Mouse (Mus musculus): ENCODE data around the gene Sptbn1.

Gene Sptbn1

DNA sequence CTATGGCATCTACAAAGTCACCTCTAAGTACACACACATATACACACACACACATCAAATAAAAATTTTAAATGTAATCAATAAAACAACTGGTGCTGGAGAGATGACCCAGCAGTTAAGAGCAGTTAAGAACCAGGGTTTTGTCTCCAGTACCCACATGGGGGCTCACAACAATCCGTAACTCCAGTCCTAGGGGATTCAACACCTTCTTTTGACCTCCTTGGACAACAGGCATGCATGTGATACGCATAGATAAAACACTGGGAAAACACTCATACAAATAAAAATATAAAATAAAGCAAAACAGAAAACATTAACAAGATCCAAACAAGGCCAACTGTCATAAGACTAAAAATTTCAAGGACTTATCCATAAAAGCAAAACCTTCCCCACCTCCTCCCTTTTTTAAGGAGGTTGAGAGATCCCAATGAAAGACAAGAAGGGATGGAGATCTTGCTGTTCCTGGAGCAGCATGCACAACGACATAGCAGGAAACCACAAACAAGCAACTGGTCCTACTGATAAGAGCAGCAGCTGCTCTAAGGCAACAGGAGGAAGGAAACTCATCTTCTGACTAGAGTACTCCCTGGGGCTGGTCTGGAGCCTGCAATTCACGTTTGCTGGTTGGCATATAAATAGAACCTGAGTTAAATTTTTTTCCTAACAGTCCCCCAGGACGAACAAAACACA, 102.0 kb downstream of the Sptbn1 start:
- DNase-seq, result peak; percentile 24

DNA sequence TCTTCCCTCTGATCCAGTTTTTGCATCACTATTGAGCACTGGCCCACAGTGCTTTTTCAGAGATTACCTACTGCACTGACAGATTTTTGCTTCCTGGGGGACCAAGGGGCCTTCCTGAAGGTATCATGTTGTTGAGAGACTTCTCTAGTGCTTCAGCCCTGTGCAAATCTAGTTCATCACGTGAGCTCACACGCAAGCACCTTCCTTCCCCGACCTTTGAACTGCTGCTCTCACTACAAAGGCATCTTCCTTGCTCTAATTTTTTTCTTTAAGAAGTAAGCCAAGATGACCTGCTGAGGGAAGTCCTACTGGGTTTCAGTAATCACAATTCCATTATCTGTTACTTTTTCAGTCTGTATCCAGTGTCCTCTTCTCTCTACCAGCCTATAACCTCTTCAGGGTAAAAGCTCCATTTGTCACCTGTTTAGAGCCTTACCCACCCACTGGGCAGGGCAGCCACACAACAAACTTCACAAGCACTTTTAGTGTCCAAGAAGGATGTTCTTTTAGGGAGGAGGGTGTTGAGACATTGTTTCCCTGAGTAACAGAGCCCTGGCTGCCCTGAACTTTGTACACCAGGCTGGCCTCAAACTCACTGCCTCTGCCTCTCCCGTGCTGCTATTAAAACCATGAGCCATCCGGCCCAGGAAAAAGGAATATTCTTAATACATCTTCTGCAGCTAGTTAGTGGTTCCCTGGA, 103.3 kb downstream of the Sptbn1 start:
- DNase-seq, result peak; percentile 53

DNA sequence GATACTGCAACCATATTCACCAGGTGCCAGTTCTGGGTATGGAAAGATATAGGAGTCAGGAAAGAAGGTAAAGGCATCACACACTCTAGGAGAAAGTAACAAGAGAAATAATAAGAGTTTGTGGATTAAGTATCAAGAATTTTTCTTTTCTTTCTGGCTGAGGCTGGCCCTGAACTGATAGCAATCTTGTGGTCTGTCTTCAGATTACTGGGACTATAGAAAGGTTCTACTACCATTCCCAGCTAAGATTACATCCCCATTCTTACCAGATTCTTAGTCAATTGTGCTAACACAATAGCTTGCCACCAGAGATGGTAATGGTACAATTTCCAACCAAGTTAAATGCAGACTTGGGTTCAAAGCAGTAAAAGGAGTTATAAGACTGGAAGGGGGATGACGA, 104.1 kb downstream of the Sptbn1 start:
- DNase-seq, result no peak

DNA sequence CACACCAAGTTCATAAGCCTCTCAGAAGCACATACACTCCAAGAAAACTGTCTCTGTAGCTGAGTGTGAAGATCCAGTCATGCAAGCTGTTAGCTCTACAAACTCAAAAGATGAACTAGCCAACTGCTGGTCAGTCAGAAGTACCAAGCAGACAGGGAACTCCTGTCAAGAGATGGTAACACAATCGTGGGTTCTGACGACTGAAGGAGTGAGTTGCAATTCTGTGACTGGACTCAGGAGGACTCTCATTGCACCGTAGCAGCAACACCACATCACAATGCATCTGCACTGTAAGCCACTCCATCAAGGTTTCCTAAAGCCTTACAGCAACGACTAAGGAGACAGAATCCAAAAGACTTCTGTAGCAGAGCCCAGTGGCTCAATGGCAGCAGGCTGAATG, 104.9 kb downstream of the Sptbn1 start:
- no peak for DNase-seq

DNA sequence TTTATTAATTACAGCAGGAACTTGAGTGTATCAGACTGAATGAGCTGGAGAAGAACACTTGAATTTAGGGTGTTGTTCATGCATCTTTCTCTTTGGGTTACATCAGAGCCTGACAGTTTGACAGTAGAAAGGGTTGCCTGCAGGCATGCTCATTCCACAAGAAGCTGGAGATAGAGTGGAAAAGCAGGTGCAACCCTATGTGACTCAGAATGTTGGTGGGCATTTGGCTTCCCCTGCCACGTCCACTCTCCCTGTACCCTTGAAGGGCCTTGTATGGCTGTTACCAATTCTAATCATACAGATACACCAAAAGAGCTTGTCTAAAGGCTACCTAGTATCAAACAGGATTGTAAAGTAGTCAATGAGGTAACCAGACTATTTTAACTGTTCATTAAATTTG, 106.2 kb downstream of the Sptbn1 start:
- DNase-seq, result no peak

DNA sequence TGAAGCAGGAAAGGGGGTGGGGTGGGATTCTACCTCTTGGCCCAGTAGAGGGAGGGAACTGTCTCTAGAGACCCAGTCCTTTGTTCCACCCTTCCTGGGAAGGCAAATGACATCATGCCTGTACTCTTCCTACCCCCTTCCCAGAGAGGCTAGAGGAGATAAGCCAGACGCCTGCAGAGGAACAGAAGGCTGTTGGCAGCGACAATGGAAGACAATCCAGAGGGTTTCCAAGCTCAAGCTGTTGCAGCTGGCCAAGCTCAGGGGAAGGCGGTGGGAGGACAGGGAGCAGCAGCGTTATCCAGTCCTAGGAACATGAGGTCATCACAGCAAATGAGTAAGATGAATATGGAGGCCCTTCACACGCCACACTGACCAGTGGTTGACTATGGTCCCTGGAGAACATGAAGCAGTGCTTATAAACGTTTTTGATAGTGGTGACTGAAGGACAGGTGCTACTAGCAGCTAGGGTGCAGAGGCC, 106.8 kb downstream of the Sptbn1 start:
- peak; percentile 53 for DNase-seq

DNA sequence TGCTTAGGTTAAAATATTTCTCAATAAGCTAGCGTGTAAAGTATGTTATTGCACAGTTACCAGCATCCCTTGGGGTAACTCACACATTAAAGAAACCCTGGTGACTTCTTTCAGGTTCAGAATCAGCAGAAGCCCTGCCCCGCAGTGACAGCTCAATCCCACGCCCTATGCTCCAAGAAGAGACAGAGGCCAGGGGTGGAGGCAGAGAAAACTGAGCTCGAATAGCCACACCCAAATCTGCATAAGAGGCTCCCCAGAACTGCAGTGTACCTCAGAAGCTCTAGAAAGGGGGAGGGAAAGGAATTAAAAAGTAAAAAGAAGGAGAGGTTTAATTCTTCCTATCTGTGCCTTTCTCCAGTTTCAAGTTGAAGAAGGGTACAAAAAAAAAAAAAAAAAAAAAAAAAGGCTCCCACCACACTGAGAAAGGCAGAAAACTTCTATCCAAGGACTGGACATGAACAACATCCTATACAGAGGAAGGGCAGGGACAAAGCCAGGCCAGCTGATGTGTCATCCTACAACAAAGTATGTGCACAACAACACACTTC, 107.3 kb downstream of the Sptbn1 start:
- DNase-seq, result no peak

DNA sequence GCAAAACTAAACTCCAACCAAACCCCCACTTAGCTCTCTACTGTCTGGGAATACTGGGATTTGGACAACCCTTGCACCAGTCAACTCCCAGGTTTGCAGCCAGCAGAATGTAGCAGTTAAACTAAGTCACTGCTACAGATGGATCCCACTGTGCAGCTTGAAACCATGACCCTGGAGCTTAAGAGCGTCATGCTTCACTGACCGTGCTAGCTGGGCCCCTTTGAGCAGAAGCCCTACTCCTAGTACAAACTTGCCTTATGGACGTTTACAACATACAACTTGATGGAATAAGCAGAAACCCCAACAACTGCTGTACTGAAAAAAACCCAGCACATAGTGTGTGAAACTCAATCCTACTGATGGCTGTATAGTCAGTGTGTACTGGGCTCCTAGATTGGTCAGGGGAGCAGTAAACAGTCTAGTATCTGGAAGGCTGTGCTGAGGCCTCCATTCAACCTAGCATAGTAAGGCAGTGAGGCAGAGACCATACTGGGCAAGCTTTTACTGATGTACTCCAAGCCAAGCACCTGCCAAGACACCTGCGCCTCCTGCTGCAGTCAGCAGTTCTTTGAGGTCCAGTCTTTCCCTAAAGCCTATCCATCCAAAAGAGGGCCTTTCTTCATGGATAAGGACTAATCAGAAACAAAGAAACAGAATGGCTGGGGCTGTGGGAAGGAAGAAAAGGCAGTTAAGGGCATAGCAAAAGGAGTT, 108.3 kb downstream of the Sptbn1 start:
- no peak for DNase-seq

DNA sequence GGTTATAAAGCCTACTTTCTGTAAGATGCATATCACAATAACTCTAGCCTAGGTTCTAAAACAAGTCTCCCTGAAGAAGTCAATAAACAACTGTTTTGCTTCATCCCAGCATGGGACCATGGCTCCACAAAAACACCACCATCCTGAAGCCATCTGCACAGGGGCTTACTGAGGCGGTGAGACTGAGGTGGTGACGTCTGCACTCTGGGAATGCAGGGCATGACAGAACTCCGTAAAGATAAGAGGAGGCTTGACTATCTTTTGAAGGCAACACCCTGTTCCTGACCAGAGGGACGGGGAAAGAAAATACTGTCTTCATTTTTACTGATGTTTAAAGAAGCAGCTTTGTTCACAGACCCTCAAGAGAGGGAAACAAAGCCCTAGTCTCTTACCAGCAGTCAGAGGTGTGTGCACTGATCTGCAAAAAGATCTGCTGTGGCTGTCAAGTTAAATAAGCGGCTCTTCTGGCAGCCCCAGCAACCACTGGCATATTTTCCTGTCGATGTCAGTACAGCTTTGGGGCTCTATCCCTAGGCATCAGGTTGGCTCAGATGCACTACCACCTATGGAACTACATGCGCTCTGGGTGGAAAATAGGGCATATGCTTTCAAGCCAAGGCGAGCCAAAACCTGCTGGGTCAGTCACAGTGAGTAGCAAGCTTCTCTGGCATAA, 109.8 kb downstream of the Sptbn1 start:
- DNase-seq, result no peak

DNA sequence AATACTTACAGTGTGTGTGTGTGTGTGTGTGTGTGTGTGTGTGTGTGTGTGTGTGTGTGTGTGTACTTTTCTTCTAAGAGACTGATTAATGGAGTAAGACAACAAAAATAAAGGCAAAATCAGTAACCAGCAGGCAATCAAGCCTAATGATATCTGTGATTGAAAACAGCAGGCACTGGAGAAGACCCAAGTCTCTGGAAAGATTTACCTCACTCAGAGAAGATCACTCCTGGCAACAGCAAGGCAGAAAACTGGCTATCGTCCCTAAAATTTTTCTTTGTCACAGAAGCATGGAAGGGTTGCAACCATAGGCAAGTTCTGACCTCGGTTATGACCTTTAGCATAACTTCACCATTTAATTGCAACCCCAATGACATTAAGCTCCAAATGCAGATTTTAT, 112.1 kb downstream of the Sptbn1 start:
- no peak for DNase-seq

DNA sequence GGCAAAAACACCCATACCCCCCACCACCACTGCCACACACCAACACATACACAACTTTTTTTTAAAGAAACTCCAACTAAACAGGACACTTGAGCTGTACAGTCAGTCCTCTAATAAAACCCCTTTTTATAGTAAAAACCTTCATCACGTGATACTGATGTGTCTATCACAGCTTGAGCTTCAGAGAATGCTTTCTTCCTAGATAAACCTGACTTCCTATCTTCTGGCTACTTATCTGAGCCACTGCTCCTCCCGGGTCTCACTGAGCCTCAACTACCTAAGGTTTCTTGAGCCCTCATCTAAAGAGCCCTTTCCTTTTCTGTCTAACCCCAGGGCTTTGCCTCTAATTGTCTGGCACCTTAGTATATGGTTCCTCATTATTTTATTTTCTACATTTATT, 113.0 kb downstream of the Sptbn1 start:
- no peak for DNase-seq

DNA sequence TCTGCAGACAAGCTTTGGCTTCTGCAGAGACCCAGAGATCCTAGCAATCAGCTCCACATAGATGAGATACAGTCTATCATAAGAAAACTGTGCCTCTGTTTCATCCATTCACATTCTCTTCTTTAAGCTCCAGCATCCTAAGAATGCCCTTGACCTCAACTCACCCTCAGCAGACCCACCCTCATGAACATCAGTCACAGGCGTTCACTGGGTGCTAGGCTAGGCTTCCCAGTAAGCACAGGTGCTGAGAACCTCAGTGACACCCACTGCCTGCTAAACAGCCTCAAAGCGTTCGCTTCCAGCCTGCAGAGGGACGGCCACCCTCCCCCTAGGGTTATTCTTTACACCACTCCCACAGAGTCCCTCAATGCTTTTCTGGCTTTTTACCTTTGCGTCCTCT, 119.1 kb downstream of the Sptbn1 start:
- no peak for DNase-seq

DNA sequence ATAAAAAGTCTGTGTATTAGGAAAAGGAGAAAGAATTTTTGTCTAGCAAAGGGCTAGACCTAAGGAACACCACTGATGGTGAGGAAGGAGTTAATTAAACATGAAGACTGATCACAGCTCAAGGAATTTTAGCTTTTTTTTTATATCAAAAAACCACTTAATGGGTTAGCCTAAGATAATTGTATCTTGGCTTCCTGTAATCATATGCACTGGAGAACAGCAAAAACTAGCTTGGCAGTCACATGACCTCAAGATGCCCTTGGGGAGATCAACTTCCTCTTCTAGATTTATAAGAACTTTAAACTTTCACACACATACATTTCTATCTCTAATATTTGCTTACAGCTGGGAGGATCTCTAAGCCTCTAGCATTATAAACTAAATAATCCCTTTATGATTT, 119.6 kb downstream of the Sptbn1 start:
- no peak for DNase-seq

DNA sequence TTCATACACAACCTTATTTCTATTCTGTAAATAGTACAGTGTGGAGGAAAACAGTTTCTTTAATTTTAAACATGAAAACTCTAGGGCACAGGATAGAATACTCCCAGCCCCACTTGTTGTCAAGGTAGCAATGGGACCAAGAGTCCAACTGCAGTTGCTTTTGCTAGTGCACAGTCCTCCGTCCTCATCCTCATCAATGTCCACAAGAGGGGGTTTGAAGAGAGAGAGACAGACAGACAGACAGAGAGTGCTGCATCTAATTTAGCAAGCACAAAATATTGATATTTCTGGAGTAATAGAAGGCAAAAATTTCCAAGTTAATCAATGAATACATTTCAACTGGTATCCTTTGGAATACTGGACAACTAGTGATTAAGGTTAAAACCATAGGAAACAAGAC, 120.1 kb downstream of the Sptbn1 start:
- no peak for DNase-seq

DNA sequence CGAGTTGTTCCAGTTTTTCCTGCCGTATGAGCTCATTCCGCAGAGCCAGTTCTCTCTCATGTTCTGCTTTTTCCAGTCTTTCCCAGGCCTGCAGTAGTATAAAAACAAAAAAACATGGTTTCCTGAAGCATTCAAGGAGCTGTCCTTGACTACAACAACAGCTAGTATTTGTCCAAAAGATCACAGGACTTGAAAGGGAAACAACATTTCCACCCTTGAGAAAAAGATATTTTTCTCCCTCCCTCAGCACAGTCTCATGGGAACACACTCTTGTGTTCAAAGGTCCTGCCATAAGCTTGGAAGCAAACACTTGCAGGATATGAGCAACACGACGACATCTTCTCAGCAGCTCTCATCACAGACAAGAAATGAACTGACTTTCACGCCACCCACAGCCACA, 124.9 kb downstream of the Sptbn1 start:
- no peak for DNase-seq

DNA sequence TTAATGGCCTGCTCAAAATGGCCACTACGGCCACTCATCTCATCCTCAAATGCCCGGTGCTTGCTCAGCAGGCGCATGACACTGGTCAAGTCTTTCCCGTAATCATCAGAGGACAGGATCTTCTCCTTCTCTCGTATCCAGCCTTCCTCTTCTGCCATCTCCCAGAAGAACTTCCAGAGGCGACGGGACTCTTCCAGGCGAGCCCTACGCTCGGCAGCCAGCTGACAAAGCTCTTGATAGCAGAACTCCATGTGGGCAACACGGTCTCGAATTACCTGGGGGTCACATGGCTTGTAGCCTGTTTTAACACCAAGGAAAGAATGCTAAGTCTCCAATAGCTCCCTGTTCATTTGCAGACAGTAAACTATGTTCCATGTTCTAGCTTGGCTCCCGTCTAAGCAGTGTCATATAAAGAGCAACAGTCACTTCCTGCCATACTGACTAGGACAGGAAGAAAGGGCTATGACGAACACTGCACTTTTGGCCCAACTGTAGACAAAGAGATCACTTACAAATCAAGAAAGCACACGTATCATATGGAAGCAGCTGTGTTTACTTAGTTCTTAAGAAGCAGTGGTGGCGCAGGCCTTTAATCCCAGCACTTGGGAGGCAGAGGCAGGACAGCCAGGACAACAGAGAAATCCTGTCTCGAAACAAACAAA, 128.7 kb downstream of the Sptbn1 start:
- DNase-seq, result no peak

DNA sequence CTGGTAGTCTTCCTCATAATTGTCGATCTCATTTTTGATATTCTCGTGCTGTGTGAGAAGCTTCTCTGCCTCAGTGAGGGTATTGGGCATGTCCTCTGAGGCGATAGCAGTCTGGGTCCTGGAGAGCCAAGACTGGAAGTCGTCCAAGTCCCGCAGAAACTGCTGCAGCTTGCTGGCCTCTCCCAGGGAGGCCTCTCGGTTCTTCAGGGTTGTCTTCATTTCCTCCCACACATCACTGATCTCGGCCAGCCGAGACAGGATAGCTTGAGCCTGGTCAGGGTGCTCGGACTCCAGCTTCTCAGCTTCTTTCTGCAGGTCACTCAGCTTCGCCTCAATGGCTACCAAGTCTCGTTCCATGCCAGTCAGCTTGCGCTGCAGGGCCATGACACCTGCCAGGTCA, 130.9 kb downstream of the Sptbn1 start:
- DNase-seq, result no peak

DNA sequence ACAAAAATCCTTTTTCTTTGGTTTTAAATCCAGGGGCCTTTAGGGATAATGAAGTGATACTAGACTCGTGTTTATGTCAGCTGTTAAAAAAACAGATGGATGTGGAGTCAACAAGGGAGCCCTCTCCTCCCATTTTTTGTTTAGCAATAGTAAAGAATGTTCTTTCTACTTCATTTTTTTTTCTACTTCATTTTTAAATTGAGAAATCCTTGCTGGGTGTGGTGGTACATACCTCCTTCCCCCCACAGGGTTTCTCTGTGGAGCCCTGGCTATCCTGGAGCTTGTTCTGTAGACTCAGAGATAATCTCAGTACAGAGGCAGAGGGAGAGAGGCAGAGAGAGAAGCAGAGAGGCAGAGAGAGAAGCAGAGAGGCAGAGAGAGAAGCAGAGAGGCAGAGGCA, 133.9 kb downstream of the Sptbn1 start:
- no peak for DNase-seq

DNA sequence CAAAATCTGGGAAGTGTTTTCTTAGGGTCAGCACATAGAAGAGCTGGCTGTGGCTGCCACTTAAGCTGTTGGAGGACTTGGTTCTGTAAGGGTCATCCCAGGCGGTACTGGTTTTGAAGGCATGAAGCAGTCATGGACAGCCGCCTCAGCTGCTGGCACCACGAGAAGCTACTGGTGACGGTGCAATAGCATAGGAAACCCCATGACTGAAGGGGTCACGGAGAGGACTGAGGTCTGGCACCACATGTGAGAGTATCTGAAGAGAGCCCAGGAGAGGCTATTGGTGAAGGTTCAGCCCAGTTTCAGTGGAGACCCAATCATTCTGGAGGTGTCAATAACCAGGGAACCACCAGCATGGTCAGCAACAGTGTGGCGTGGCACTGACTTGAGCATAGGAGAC, 135.4 kb downstream of the Sptbn1 start:
- DNase-seq, result no peak

DNA sequence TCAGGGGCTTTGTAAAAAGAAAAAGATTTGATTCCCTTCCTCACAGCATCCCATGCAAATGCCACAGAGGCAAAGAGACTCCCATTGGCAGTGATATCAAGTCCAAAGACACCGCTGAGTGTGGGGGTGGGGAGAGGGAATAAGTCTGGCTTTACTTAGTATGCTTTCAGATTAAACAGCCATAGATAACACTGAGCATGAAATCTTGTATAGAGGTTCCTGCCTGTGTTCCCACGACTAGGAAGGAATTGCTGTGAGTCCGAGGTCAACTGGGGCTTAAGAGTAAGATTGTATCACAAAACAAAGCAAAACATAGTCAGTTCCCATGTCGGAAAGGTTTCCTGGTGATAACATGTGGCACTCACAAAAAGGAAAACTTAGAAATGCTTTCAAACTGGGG, 136.3 kb downstream of the Sptbn1 start:
- DNase-seq, result no peak

DNA sequence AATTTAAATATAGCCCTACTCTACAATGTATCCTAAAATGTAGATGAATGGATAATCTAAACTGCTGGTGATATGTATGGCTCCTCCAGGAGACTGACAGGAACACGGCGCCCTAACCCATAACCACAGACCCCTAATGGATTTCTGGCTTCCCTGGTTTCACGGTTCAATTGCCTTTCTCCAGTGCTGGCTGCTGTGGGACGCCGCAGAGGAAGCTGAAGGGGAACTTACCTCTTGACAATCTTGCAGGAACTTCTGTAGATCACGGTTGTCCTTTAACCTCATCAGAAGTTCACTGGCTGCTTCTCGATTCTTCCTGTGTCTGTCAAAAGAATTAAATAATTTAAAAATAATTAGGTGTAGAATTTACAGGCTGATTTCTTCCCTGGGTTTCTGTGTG, 138.6 kb downstream of the Sptbn1 start:
- DNase-seq, result no peak

DNA sequence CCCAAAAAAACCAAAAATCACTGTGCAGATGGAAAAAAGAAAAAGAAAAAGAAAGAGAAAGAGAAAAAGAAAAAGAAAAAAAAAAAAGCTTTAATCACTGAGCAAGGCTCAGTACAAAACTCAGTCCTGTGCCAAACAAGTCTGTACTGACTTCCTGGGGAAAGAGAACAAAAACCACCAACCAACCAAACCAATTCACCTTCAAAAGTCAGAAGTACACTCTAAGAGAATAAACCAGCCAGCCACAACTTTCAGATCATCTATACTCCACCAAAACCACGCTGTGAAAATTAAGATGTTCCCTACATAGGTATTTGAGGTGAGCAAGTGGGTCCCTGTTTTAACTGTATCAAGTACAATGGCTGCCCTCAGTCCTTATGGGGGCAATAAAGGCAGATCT, 141.1 kb downstream of the Sptbn1 start:
- DNase-seq, result no peak

DNA sequence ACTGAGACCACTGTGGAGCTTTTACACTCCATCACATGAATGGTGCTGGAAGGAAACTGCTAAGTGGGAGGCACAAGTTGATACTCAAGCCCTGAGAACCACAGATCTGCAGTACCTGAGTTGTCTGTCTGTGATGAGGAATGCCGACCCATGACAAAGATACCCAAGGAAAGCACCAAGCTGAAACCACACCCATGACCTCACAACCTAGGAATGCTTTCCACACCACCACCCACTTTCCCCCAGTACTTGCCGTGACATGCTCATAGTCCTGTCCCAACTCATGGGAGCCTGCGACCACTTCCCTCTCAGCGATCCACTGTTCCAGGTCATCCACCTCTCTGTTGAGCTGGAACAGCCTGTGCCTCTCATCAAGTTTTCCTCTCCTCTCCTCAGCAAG, 149.9 kb downstream of the Sptbn1 start:
- DNase-seq, result no peak
